Mouse (Mus musculus): ENCODE results near the gene Aox1.

The Aox1 gene

DNA sequence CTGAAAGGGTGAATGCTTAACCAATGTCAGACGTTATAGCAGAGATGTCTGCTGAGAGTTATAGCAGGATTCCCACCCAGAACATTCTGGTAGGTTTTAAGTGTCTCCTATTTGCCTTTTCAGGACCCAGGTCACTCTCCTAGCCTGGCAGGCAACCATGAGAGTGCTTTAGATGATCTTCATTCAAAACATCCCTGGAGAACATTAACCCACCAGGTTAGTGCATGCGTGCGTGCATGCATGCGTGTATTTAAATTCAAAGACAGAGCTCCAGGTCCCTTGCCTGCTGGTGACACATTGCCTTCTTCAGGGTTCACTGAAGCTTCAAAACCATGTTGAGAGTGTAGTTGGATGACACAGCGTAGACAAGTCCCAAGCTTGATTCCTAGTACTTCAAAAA lies 35.4 kb downstream of the Aox1 start:
- DNase-seq (ENCODE audit: low spot score in 2 of 2), result no peak

DNA sequence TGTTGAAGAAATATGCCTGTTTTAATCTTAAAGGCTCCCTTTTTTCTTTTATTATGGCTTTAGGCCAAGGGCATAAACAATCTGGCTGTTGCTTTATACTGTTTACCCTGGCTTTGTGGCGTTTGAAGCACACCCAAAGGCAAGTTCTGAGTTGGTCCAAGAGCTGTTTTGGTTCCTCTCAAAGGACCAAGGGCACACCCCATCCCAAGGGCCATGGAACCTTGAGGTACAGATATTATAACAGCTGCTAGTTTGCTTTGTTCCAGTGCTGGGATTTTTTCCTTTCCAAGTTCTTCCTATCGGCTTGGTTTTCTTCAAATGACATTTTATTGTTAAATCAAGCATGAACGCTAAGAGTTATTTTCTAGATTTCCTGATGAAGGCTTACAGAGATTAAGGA lies 35.9 kb downstream of the Aox1 start:
- DNase-seq (ENCODE audit: low spot score in 2 of 2), result no peak

DNA sequence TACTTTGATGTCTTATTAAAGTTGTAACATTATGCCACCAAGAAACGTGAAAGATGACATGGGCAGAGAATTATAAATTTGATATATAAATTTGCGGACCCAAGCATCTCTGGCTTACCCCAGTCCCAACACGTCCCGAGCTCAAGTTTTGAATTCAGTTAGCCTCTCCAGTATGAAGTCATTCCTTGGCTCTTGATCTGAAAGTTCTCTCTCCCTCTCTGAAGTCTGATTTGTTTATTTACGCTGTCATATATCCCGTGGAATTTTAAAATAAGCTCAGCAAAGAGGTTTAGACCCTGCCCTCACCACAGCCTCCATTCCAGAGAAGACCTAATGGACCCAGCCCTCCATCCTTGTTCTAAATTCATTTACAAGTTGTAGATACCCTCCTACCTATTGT lies 39.5 kb downstream of the Aox1 start:
- DNase-seq (ENCODE audit: low spot score in 2 of 2), result no peak

DNA sequence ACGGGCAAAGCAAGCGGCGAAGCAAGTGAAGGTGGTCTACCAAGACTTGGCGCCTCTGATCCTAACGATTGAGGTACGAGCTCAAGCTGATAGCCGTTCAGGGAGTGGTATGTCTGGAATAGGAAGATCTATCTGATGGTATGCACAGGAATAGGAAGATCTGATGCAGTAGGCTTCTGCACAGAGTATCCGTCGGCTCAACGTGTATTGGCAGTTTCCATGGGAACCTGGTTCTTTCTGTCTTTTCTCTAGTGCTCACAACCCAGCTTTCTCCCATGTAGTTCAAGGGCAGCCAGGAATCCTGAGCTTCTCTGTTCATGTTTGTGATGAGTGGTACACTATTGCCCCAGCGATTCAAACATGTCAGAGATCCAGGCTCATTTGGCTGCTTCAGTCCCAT lies 40.4 kb downstream of the Aox1 start:
- no peak for DNase-seq (ENCODE audit: low spot score in 2 of 2)

DNA sequence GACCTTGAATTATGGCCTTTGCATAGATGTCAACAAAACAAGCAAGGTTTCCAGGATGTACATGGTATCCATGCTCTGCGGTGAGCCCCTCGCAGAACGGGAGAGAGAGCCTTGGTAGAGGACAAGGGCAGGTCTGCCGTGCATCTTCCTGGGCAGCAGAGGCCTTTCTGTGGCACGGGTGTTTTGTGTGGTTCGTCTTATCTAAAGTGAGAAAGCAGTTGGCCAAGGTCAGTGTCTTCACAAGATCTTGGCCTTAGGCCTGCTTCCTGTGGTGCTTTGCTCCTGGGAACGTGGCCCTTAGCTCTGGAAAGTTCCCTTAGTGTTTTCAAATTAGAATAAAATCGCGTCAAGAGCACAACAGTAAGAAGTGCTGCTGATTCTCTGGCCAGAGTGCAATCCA lies 41.3 kb downstream of the Aox1 start:
- DNase-seq (ENCODE audit: low spot score in 2 of 2), result no peak

DNA sequence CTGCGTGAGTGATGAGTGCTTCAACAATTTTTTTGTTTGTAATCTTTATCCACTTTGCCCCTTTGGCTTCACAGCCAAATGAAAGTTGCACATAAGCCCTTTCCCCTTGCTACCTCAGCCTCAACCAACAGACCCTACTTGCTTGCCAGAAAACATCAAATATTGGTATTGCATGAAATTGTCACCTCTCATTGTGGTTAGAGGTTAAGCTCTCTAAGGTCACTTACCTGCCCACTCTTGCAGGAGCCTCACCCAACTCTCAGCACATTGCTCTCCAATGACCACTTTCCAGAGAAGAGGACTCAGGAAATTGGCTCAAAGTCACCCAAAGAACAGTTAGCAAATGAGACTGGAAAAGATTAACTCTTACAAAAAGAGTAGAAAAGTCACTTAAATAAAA lies 41.8 kb downstream of the Aox1 start:
- DNase-seq (ENCODE audit: low spot score in 2 of 2), result no peak

DNA sequence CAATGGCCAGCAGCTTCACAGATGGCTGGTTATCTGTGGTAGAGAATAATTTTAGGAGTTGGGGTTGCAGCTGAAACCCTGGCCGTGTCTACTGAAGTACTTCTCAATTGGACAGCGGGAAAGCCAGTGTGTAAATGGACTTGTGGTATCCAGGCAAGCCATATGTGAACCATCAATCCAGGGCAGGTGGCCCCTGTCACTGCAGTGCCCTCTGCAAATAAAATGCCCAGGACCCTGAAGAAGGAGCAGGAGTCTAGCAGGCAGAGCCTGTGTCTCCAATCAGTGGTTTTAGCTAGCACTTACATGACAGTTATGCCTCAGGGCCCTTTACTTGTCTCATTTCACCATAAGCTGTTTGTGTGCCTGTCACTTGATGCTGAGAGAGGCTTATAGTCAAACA lies 42.7 kb downstream of the Aox1 start:
- no peak for DNase-seq (ENCODE audit: low spot score in 2 of 2)

DNA sequence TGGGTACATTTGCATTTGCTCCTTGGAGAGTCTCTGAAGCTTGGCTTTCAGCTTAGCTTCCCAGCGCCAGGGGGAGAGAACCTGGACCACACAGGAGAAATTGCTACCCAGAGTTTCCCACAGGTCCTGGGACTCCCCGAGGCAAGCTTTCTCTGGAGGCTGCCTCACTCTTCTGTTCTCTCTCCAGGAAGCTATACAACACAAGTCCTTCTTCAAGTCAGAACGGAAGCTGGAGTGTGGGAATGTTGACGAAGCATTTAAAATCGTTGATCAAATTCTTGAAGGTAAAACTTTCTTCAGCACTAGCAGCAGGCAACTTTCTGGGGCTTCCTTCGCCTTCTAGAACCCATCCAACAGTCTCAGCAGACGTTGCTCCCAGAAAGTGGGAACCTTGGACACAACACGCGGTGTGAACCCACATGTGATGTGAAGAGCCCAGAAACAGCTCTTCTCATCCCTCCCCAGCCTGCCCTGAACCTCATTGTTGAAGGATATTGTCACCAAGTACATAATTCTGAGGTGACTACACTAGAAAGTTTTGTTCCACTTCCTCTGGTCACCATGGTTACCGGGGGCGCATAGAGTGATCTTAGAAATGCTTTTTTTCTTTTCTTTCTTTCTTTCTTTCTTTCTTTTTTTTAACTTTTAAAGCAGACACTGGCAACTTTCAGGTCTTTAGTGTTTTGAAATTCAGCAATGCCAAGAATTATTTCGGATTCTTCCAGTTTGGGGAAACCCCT lies 43.4 kb downstream of the Aox1 start:
- no peak for DNase-seq (ENCODE audit: low spot score in 2 of 2)

DNA sequence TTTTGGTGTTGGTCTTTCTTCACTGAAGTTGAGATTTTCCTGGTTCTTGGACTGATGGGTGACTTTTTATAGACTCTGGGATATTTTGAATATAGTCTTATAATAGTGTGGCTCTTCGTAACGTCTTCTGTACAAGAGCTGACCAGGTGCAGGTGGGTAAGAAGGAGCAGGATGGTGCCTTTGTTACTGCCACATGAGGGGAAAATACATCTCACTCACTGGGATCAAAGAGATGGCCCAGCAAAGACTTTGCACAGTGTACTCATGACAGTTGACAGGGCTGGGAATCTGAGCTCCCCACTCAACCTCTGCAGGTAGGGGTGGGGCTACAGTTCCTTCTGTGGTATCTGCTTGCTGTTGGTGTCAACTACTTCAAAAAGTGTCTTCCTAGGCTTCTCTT lies 44.5 kb downstream of the Aox1 start:
- DNase-seq (ENCODE audit: low spot score in 2 of 2), result no peak

DNA sequence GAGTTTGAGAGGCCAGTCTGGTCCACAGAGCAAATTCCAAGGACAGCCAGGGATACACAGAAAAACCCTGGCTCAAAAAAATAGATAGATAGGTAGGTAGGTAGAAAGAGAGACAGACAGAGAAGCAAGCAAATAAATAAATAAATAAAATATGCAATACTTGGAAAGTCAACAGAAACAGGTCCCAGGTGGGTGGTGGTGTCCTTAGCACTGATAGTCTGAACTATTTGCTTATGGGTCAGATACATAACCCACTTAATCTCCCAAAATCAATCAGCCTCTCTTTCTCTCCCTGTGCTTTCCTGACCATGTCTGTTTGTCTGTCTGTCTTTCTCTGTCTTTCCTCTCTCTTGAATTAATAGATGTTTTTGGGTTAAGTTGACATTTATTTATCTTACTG lies 48.2 kb downstream of the Aox1 start:
- DNase-seq (ENCODE audit: low spot score in 2 of 2), result no peak

DNA sequence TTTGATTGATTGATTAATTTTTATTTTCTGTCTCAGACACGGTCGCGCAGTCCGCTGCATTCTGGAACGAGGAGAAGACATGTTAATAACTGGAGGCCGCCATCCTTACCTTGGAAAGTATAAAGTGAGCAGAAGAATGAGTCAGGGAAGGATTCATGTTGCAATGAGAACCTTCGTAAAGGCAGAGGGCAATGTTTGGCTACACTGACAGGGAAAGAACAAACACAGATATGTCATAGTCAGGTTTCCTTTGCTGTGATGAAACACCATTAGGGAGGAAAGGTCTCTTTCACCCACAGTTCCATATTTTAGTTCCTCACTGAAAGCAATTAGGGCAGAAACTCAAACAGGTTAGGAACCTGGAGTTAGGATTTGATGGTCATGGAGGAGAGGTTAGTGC lies 48.7 kb downstream of the Aox1 start:
- no peak for DNase-seq (ENCODE audit: low spot score in 2 of 2)

DNA sequence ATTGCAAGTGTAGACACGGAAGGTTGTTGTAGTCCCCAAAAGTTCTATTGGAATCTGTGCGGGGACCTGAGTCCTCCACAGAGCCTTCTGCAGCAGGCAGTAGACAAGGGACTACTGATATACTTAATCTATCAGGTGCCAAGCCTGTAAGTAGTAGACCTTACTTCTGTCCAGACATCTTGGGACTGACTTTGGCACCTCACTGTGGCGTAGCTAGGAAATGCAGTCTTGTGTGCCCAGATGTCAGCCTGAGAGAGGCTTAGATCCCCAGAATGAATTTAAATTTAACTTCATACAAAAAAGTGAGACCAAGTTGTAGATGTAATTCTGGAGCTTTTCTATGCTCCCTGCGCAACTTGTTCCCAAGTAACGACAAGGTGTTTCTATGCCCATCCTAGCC lies 50.0 kb downstream of the Aox1 start:
- no peak for DNase-seq (ENCODE audit: low spot score in 2 of 2)

DNA sequence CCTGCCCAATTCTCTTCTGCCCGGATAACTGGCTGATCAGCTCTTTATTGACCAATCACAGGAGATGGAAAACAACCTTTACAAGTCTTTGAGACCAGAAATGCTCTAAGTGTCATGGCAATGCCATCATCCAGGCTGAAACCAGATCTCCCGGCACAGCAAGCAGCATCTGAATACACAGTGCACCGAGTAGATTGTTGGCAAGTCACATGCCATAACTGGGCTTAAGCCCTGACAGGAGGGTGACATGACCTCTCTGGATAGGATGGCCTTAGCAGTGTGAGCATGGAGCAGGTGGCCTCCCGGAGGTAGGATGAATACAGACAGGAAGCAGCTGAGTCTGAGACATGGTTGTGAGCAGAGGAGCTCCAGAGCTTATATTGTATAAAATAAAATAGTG lies 50.7 kb downstream of the Aox1 start:
- DNase-seq (ENCODE audit: low spot score in 2 of 2), result no peak

DNA sequence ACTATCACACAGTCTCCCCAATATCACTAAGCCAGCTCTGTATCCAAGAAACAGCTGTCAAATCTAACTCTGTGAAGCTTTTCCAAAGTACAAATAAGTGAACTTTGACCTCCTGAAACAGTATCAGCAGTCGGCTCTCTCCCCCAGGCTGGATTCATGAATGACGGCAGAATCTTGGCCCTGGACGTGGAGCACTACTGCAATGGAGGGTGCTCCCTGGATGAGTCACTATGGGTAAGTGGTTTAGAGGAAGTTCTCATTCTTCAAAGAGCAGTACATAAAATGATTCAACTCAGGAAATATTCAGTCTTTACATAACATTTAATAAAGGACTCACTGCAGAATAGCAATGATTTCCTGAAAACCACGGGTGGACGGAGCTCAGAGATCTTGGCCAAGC lies 51.6 kb downstream of the Aox1 start:
- no peak for DNase-seq (ENCODE audit: low spot score in 2 of 2)

DNA sequence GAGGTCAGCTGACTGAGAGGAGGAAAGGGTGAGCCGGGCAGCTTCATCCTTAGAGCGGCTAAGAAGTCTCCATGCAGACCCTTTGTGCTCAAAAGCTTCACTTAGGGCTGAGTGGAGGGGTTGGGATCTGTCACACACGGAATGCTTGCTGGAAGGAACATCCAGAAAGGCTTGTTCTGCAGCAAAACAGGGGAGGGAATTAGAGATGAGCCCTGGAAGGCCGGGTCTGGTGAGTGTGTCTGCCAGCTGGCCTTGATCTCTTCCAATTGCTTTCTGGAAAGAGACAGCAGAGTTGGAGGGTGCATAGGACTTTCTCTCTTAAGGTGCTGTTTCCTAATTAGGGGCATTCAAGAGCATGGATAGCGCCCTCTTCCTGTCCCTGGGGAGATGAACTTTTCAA lies 59.6 kb downstream of the Aox1 start:
- DNase-seq (ENCODE audit: low spot score in 2 of 2), result no peak

DNA sequence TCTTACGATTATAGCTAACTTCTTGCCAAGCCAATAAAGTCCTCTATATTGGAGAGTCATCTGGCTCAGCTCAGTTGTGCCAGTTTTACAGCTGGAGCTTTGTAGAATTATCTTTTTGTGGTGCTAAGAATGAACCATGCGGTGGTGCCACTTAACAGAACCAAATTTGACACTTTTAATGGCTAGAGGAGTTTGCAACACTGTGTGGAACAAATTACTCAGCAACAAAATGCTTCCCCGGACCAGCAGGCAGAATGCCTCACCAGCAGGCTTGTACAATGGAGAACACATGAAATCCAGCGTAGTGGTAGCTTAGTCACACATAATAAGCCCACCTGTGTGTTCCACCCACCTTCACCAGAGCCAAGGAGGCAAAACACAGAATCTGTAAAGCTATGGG lies 60.5 kb downstream of the Aox1 start:
- no peak for DNase-seq (ENCODE audit: low spot score in 2 of 2)

DNA sequence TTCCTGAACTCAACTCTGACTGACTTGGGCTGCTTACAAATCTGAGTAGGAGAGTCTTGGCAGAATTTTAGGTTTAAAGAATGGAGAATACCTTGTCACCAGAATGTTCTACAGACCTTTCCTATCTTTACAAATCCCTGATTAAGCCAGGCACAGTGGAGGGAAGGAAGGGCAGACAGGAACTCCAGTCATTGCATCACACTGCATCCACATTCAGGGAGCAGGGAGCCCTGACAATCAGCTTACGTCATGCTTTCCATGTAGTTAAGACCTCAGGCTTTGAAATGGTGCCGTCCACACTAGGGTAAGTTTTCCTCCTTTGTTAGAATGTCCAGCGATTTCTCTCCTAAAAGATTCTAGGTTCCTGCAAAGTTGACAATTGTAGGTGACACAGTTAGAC lies 61.5 kb downstream of the Aox1 start:
- no peak for DNase-seq (ENCODE audit: low spot score in 2 of 2)

DNA sequence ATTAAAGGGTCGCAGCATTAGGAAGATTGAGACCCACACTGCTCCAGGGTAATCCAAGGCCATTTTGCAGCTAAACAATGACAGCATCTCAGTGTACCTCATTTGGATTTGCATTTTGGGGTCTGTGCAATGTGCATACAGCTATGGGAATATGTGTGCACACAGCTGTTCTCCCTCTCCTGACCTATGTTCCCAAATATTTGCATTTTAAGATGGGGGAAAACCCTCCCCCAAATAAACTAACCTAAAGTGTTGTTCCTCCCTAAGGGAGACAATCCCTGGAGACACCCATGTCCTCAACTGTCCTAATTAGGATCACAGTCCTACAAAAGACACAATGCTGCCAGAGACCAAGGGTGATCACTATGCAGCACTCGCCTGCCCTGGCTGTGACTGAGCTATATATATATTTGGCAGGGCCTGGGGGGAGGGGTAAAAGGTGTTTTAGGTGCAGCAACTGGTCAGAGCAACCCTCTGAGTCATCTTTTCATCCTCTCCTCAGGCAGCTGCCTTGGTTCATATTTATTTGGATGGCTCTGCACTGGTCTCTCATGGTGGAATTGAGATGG lies 62.3 kb downstream of the Aox1 start:
- DNase-seq (ENCODE audit: low spot score in 2 of 2), result no peak

DNA sequence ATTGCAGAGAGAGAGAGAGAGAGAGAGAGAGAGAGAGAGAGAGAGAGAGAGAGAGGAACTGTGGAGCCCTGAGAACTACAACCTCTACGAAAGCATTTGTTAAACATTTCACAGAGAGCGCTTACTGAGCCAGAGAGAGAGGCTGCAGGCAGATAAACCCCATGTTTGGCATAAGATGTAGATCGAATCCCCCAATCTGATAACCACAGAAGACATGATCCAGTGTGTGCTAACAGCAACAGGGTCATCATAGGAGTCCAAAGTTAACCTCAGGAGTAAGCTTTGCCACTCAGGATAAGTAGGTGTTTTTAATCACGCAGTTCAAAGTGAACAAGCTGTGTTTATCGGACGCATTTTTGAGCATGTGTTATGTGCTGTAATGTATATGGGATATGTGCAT lies 67.6 kb downstream of the Aox1 start:
- DNase-seq (ENCODE audit: low spot score in 2 of 2), result no peak

DNA sequence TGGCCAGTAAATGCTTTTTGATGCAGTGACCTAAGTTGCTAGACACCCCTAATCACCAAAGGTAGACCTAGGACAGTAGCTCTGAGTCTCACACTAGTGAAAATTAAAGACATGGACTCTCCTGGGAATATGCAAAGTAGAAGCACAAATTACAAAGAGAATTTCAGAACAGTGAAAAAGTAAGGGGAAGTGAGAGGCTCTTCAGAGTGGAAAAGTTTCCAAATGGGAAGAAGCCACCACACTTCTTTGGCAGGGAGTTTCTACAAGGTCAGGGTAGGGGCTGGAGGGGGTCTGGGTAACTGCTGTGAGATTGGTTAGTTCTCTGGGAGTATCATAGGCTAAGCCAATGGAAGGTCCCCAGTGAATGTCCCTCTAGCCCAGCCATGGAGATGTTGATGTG lies 69.4 kb downstream of the Aox1 start:
- DNase-seq (ENCODE audit: low spot score in 2 of 2), result no peak

DNA sequence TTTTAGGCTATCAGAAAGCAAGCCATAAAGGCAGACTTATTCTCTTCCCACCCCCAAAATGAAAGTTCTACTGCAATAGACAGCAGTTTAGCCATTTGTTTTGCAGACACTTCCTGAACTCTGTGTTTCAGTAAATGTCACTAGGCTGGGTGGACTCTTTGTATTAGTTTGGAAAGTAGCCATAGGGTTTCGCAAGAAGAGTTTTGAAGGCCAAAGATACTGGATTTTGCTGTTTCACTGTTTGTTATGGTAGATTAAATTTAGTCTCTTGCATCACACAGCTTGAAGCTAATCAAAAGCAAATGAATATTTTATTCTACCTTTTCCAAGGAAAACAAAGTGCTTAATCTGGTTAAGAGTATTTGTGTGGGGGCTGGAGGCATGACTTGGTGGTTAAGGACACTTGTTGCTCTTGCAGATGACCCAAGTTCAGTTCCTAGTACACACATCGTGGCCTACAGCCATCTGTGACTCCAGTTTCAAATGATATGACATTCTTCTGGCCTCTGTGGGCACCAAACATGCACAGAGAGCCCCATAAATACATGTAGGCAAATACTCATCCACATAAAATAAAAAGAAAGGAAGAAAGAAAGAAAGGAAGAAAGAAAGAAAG lies 71.9 kb downstream of the Aox1 start:
- DNase-seq (ENCODE audit: low spot score in 2 of 2), result no peak

DNA sequence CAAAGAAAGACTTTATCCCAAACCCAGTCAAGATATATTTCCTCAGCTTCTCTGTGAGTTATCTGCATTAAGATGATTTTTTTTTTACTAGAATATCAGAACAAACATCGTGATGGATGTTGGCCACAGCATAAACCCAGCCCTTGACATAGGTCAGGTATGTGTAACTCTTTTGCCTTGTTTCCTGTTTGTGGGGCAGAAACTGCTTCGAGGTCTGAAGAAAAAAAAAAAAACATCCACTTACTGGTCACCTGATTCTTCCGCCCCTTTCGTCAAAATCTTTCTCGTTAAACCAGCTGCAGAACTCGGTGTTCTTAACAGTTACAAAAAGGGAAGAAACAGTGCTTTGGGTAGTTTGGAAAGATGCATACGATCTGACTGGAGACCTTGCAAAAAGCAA lies 72.8 kb downstream of the Aox1 start:
- no peak for DNase-seq (ENCODE audit: low spot score in 2 of 2)

DNA sequence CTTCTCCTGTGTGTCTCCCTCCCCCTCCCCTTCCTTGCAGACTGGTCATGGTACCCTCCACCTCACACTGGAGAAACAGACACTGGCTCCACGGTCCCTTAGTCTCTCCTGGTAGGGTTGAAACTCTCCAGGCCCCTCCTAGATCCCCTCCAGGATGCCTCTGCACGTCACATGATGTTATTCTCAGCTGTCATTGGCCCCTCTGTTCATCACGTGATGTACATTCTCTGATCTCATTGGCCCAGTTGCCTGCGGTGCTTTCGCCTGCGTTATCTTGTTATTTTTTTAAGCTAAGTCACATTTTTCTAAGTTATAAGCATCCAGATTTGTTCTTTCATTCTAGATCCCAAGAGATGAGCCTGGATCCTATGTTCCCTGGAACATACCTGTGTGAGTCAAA lies 76.0 kb downstream of the Aox1 start:
- DNase-seq (ENCODE audit: low spot score in 2 of 2), result no peak

DNA sequence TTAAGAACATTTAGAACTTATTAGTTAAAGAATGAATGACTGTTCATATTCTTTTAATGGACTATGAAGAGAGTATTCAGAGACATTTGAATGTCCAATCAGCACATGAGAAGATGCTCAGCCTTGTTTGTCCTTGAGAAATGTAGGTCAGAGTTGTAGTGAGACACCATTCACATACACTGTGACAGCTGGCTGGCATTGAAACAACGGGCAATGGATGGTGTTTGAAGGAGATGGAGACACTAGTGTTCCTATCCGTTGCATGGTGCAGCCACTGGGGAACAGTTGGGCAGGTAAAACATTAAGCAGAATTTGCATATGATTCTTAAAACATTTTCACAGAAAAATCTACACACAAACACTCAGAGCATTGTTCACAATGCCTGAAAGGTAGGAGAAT lies 77.3 kb downstream of the Aox1 start:
- no peak for DNase-seq (ENCODE audit: low spot score in 2 of 2)
